Mouse (Mus musculus) olfactory bulb, adult 2 months (tissue): ENCODE data around the gene Cog6. TPM values are rescaled to one million over a fixed set of nuclear protein-coding genes. Genes with fewer than 3 reads are reported as not detected.

Experiments
- H3K27ac ChIP-seq: fragments of 200-500 bp; 2 replicates; pipeline ENCODE4 v1.5.1; 2012; ENCODE audit warnings: low read depth, low read length; ENCODE audit not compliant: insufficient read depth
- H3K4me1 ChIP-seq: fragments of 200-500 bp; 2 replicates; pipeline ENCODE4 v1.6.1; 2012; ENCODE audit warnings: low read length; ENCODE audit not compliant: control insufficient read depth, insufficient read depth
- H3K4me3 ChIP-seq: fragments of 200-500 bp; 2 replicates; pipeline ENCODE4 v1.5.1; 2012; ENCODE audit warnings: mild to moderate bottlenecking, low read depth, low read length, moderate library complexity; ENCODE audit not compliant: insufficient read depth
- CTCF ChIP-seq: fragments of 200-500 bp; IDR thresholded peaks from 2 replicates; pipeline ENCODE4 v1.5.1; 2012; ENCODE audit warnings: low read depth, mild to moderate bottlenecking, low read length, moderate library complexity; ENCODE audit not compliant: insufficient read depth
- POLR2A ChIP-seq: fragments of 200-500 bp; IDR thresholded peaks from 2 replicates; pipeline ENCODE4 v1.6.1; 2012; ENCODE audit warnings: mild to moderate bottlenecking, low read depth, low read length, moderate library complexity; ENCODE audit not compliant: insufficient read depth
- WGBS: fragments of 180-500 bp; shearing (Covaris S2); methylation state at CpG from one replicate; pipeline ENCODE4 v1.1.7; 2018; 5-methylcytosine and 5-hydroxymethylcytosine counted together
- polyA plus RNA-seq: library from polyadenylated mRNA; stranded (reverse); fragments of >200 nt; gene quantifications from 2 replicates; pipeline ENCODE4 v1.2.4, GENCODE M21; 2012; ENCODE audit warnings: low replicate concordance; ENCODE audit not compliant: missing spikeins, insufficient read depth, insufficient read length

Cog6 gene
- polyA plus RNA-seq, 1 experiment, result not detected

GRCm38 (mm10) chr3:52974674-52975556 is 42.1 kb downstream of the Cog6 start:
- no peak overlapping the region for H3K27ac ChIP-seq
- WGBS, result 41% methylated on average over 15 of the region's 15 CpGs
- peak; percentile 66 for TF ChIP-seq CTCF
- no peak for TF ChIP-seq POLR2A
- H3K4me1 ChIP-seq, result peaks cover 12% of the 10 kb centered on the region
- no peak overlapping the region for H3K4me3 ChIP-seq

GRCm38 (mm10) chr3:52972916-52973315 is 44.1 kb downstream of the Cog6 start:
- TF ChIP-seq CTCF (no peak), POLR2A (no peak)
- Histone ChIP-seq H3K4me3 (no peak overlapping the region), H3K4me1 (peaks cover 12% of the 10 kb centered on the region), H3K27ac (no peak overlapping the region)
- 73% methylated on average over 7 of the region's 7 CpGs for WGBS

GRCm38 (mm10) chr3:52967046-52967445 is 50.0 kb downstream of the Cog6 start:
- H3K4me1 ChIP-seq, result no peaks in the 10 kb centered on the region
- WGBS, result 90% methylated on average over 5 of the region's 5 CpGs
- no peak for TF ChIP-seq CTCF
- no peak for TF ChIP-seq POLR2A
- H3K4me3 ChIP-seq, result no peak overlapping the region
- H3K27ac ChIP-seq, result no peak overlapping the region

GRCm38 (mm10) chr3:52964206-52964605 is 52.8 kb downstream of the Cog6 start:
- H3K4me3 ChIP-seq, result no peak overlapping the region
- 78% methylated on average over 7 of the region's 7 CpGs for WGBS
- H3K27ac ChIP-seq, result no peak overlapping the region
- TF ChIP-seq POLR2A (no peak), CTCF (no peak)
- no peaks in the 10 kb centered on the region for H3K4me1 ChIP-seq

- H3K27ac ChIP-seq, result no peak overlapping the region
- TF ChIP-seq CTCF, result no peak
- TF ChIP-seq POLR2A, result no peak
- H3K4me1 ChIP-seq, result no peaks in the 10 kb centered on the region
- no peak overlapping the region for H3K4me3 ChIP-seq
- WGBS, result 54% methylated on average over 8 of the region's 8 CpGs
Measured at GRCm38 (mm10) chr3:52963441-52963840, 53.6 kb downstream of the Cog6 start.

- Histone ChIP-seq H3K4me3 (no peak overlapping the region), H3K4me1 (no peaks in the 10 kb centered on the region), H3K27ac (no peak overlapping the region)
- TF ChIP-seq POLR2A (no peak), CTCF (no peak)
- 95% methylated on average over 14 of the region's 14 CpGs for WGBS
Measured at GRCm38 (mm10) chr3:52962391-52962790, 54.6 kb downstream of the Cog6 start.

- Histone ChIP-seq H3K27ac (no peak overlapping the region), H3K4me1 (no peaks in the 10 kb centered on the region), H3K4me3 (no peak overlapping the region)
- 75% methylated on average over 3 of the region's 3 CpGs for WGBS
- TF ChIP-seq CTCF, result no peak
- TF ChIP-seq POLR2A, result no peak
Measured at GRCm38 (mm10) chr3:52961661-52962060, 55.4 kb downstream of the Cog6 start.

- H3K27ac ChIP-seq, result no peak overlapping the region
- H3K4me3 ChIP-seq, result no peak overlapping the region
- no peak for TF ChIP-seq CTCF
- TF ChIP-seq POLR2A, result no peak
- 97% methylated on average over 13 of the region's 13 CpGs for WGBS
- 0 out of 2 replicates have a peak, but pooled peaks cover 4% of the 10 kb centered on the region for H3K4me1 ChIP-seq
Measured at GRCm38 (mm10) chr3:52960951-52961350, 56.1 kb downstream of the Cog6 start.

GRCm38 (mm10) chr3:52958444-52959120 is 58.5 kb downstream of the Cog6 start:
- Histone ChIP-seq H3K4me3 (no peak overlapping the region), H3K27ac (no peak overlapping the region), H3K4me1 (peaks cover 10% of the 10 kb centered on the region)
- 95% methylated on average over 10 of the region's 10 CpGs for WGBS
- TF ChIP-seq CTCF (no peak), POLR2A (no peak)
